Comparison of ENCODE assay signal across 33 mouse cellular contexts in the genomic region with DNA sequence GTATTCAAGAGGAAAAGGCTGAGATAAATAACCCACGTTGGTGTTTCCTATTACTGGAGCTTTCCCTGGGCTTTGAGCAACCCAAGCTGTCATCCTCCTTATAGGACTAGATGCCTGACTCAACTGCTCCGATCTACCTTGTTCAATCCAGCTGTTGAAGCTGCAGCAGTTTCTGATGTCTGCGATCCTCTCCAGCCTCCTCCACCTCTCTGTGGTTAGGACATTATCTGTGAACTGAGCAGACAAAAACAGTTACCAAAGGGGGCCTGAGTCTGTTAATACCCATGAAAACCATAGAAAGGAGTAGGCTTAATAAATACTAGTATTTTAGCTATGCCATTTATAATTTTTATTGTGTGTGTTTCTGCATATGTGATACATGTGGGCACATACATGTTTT.
"Had no signal": no experiment of that assay in that cellular context is flagged by ENCODE, and none has a peak within 500 bp of the region (broad histone marks: within the 10 kb centered on the region; RNA-seq: fewer than 3 reads in every experiment).

No protein-coding gene starts in this region.

- H3K4me1 ChIP-seq: heart, embryonic 10.5 days; intestine, embryonic 15.5 days; kidney, embryonic 15.5 days had no signal

- H3K36me3 ChIP-seq: heart, embryonic 10.5 days; heart, embryonic 12.5 days; heart, embryonic 13.5 days; heart, embryonic 15.5 days; hindbrain, embryonic 12.5 days; hindbrain, embryonic 15.5 days; intestine, embryonic 15.5 days; kidney, embryonic 15.5 days had no signal

- H3K4me3 ChIP-seq: heart, embryonic 10.5 days; heart, embryonic 12.5 days; heart, embryonic 13.5 days; heart, embryonic 15.5 days; hindbrain, embryonic 12.5 days; hindbrain, embryonic 15.5 days; intestine, embryonic 15.5 days; kidney, embryonic 15.5 days; layer of hippocampus, adult 2 months; left cerebral cortex, adult 2 months had no signal

- H3K27ac ChIP-seq: heart, embryonic 10.5 days; heart, embryonic 13.5 days; heart, embryonic 15.5 days; hindbrain, embryonic 12.5 days; hindbrain, embryonic 14.5 days; hindbrain, embryonic 15.5 days; hindbrain, postnatal 0 days; intestine, embryonic 15.5 days; kidney, embryonic 15.5 days; kidney, postnatal 0 days; layer of hippocampus, adult 2 months; left cerebral cortex, adult 2 months had no signal

- H3K9ac ChIP-seq: heart, embryonic 12.5 days; heart, embryonic 13.5 days; heart, embryonic 15.5 days; hindbrain, embryonic 12.5 days; hindbrain, embryonic 14.5 days; hindbrain, embryonic 15.5 days; intestine, embryonic 15.5 days; kidney, embryonic 15.5 days had no signal

- H3K4me2 ChIP-seq: heart, embryonic 11.5 days; heart, embryonic 12.5 days; heart, embryonic 13.5 days; heart, embryonic 15.5 days; intestine, embryonic 15.5 days; kidney, embryonic 15.5 days had no signal

- DNase-seq: heart, postnatal 10 days; heart, postnatal 14 days; heart, postnatal 4 days; kidney, adult 11 months; kidney, adult 18-20 months; kidney, adult 2 months; kidney, adult 8-10 months; kidney, adult 9 months; kidney, postnatal 10 days; kidney, postnatal 14 days; kidney, postnatal 25 days; kidney, postnatal 36 days; kidney, postnatal 4 days; layer of hippocampus, adult 9-11 months; layer of hippocampus, postnatal 36 days had no signal

- ATAC-seq: hindbrain, embryonic 16.5 days; hindbrain, postnatal 0 days; inflammation-experienced regulatory T-cells, adult 6 months; intestine, embryonic 15.5 days; intestine, embryonic 16.5 days; intestine, postnatal 0 days had no signal

- H3K27me3 ChIP-seq: heart, embryonic 12.5 days; heart, embryonic 13.5 days; heart, embryonic 15.5 days; hindbrain, embryonic 12.5 days; hindbrain, embryonic 15.5 days; intestine, embryonic 15.5 days; kidney, embryonic 15.5 days had no signal

- H3K9me3 ChIP-seq: heart, embryonic 10.5 days; heart, embryonic 12.5 days; heart, embryonic 13.5 days; heart, embryonic 15.5 days; hindbrain, embryonic 12.5 days; hindbrain, embryonic 15.5 days; intestine, embryonic 15.5 days; kidney, embryonic 15.5 days had no signal
